Mouse (Mus musculus) midbrain, embryonic 10.5 days (tissue): ENCODE data around the gene Arhgap45. TPM values are rescaled to one million over a fixed set of nuclear protein-coding genes. Genes with fewer than 3 reads are reported as not detected.
A peak's percentile ranks its signal among the peaks of the same experiment; 100 is the strongest.

ENCODE experiments used
- DNase-seq: peaks from one replicate; pipeline ENCODE4 v3.0.0-alpha.2; 2017; ENCODE audit warnings: low spot score
- H3K27ac ChIP-seq: fragments of 300-500 bp; sonication (generic); replicated peaks from 2 replicates; pipeline ENCODE4 v1.5.1; 2016; ENCODE audit warnings: mild to moderate bottlenecking
- H3K27me3 ChIP-seq: fragments of 300-500 bp; sonication (generic); 2 replicates; pipeline ENCODE4 v1.6.1; 2016; ENCODE audit warnings: low read depth, mild to moderate bottlenecking; ENCODE audit not compliant: poor library complexity, severe bottlenecking
- H3K36me3 ChIP-seq: fragments of 300-500 bp; sonication (generic); 2 replicates; pipeline ENCODE4 v1.6.1; 2016; ENCODE audit warnings: mild to moderate bottlenecking, moderate library complexity
- H3K4me1 ChIP-seq: fragments of 300-500 bp; sonication (generic); 2 replicates; pipeline ENCODE4 v1.6.1; 2016
- H3K4me3 ChIP-seq: fragments of 300-500 bp; sonication (generic); 2 replicates; pipeline ENCODE4 v1.5.1; 2016; ENCODE audit warnings: mild to moderate bottlenecking, moderate library complexity
- H3K9me3 ChIP-seq: fragments of 300-500 bp; sonication (generic); replicated peaks from 2 replicates; pipeline ENCODE4 v1.6.1; 2016; ENCODE audit warnings: mild to moderate bottlenecking
- WGBS: fragments of 180-500 bp; shearing (Covaris S2); methylation state at CpG from one replicate; pipeline ENCODE4 v1.1.7; 2016; 5-methylcytosine and 5-hydroxymethylcytosine counted together
- polyA plus RNA-seq: library from polyadenylated mRNA; unstranded; fragments of >200 nt; fragmentation: Nextera tagmentation; extraction: Ambion mirVana; gene quantifications from 2 replicates; pipeline ENCODE4 v1.2.1, GENCODE M21; 2016

Arhgap45 gene
- polyA plus RNA-seq, 1 experiment from 2014 or later, result 7.9 TPM

GRCm38 (mm10) chr10:80074813-80075601 is 58.6 kb downstream of the Arhgap45 start:
- H3K4me3 ChIP-seq, result peak overlapping the region; percentile 19
- 0 out of 2 replicates have a peak, but pooled peaks cover 6% of the 10 kb centered on the region for H3K27me3 ChIP-seq
- peaks cover 31% of the 10 kb centered on the region for H3K4me1 ChIP-seq
- H3K9me3 ChIP-seq, result no peaks in the 10 kb centered on the region
- H3K27ac ChIP-seq, result 0 out of 2 replicates have a peak overlapping the region, but pooled peaks have one; percentile 39
- 21% methylated on average over 28 of the region's 28 CpGs for WGBS
- peaks cover 21% of the 10 kb centered on the region for H3K36me3 ChIP-seq
- DNase-seq, result peak; percentile 20

GRCm38 (mm10) chr10:80075924-80076323 is 59.5 kb downstream of the Arhgap45 start:
- Histone ChIP-seq H3K36me3 (peaks cover 27% of the 10 kb centered on the region), H3K9me3 (no peaks in the 10 kb centered on the region), H3K27me3 (0 out of 2 replicates have a peak, but pooled peaks cover 6% of the 10 kb centered on the region), H3K27ac (no peak overlapping the region), H3K4me1 (peaks cover 30% of the 10 kb centered on the region), H3K4me3 (no peak overlapping the region)
- WGBS, result 31% methylated on average over 1 of the region's 1 CpGs
- no peak for DNase-seq

- Histone ChIP-seq H3K27me3 (0 out of 2 replicates have a peak, but pooled peaks cover 6% of the 10 kb centered on the region), H3K4me3 (no peak overlapping the region), H3K4me1 (peaks cover 27% of the 10 kb centered on the region), H3K36me3 (peaks cover 32% of the 10 kb centered on the region), H3K9me3 (no peaks in the 10 kb centered on the region), H3K27ac (no peak overlapping the region)
- WGBS, result 97% methylated on average over 4 of the region's 4 CpGs
- no peak for DNase-seq
Measured at GRCm38 (mm10) chr10:80076386-80076785, 59.9 kb downstream of the Arhgap45 start.

- 91% methylated on average over 5 of the region's 5 CpGs for WGBS
- H3K4me1 ChIP-seq, result peaks cover 23% of the 10 kb centered on the region
- no peaks in the 10 kb centered on the region for H3K9me3 ChIP-seq
- H3K27ac ChIP-seq, result no peak overlapping the region
- H3K36me3 ChIP-seq, result peaks cover 39% of the 10 kb centered on the region
- no peak for DNase-seq
- 0 out of 2 replicates have a peak, but pooled peaks cover 6% of the 10 kb centered on the region for H3K27me3 ChIP-seq
- H3K4me3 ChIP-seq, result no peak overlapping the region
Measured at GRCm38 (mm10) chr10:80077312-80077711, 60.9 kb downstream of the Arhgap45 start.

- Histone ChIP-seq H3K9me3 (no peaks in the 10 kb centered on the region), H3K36me3 (peaks cover 50% of the 10 kb centered on the region), H3K27ac (no peak overlapping the region), H3K27me3 (0 out of 2 replicates have a peak, but pooled peaks cover 6% of the 10 kb centered on the region), H3K4me3 (no peak overlapping the region), H3K4me1 (peaks cover 23% of the 10 kb centered on the region)
- no peak for DNase-seq
- WGBS, result 82% methylated on average over 1 of the region's 1 CpGs
Measured at GRCm38 (mm10) chr10:80078366-80078765, 61.9 kb downstream of the Arhgap45 start.

- Histone ChIP-seq H3K4me3 (no peak overlapping the region), H3K27ac (no peak overlapping the region), H3K36me3 (peaks cover 71% of the 10 kb centered on the region), H3K4me1 (peaks cover 13% of the 10 kb centered on the region), H3K9me3 (no peaks in the 10 kb centered on the region), H3K27me3 (no peaks in the 10 kb centered on the region)
- 90% methylated on average over 16 of the region's 16 CpGs for WGBS
- no peak for DNase-seq
Measured at GRCm38 (mm10) chr10:80080396-80081070, 64.1 kb downstream of the Arhgap45 start.

Other genes starting within 250 kb of the Arhgap45 start
- gene Rnf126, start 249.7 kb upstream of the Arhgap45 start, polyA plus RNA-seq, result 109 and 118 TPM in 2 replicates
- gene Fstl3, start 239.4 kb upstream of the Arhgap45 start, polyA plus RNA-seq, result 1.1 and 1.8 TPM in 2 replicates
- 0.05 TPM in 1 of 2 replicates, not detected in the other for gene Prss57, start 225.7 kb upstream of the Arhgap45 start, polyA plus RNA-seq
- 130 and 153 TPM in 2 replicates for gene Palm, start 223.1 kb upstream of the Arhgap45 start, polyA plus RNA-seq
- 0.46 and 0.67 TPM in 2 replicates for gene Misp, start 195.7 kb upstream of the Arhgap45 start, polyA plus RNA-seq
- 296 and 334 TPM in 2 replicates for gene Ptbp1, start 162.2 kb upstream of the Arhgap45 start, polyA plus RNA-seq
- gene Prtn3, start 142.2 kb upstream of the Arhgap45 start, polyA plus RNA-seq, result 8.0 and 13.5 TPM in 2 replicates
- gene Plppr3, start 142.0 kb upstream of the Arhgap45 start, polyA plus RNA-seq, result 110 and 169 TPM in 2 replicates
- gene Elane, start 130.4 kb upstream of the Arhgap45 start, polyA plus RNA-seq, result 0.16 and 0.46 TPM in 2 replicates
- not detected in 2 replicates for gene Cfd, start 125.8 kb upstream of the Arhgap45 start, polyA plus RNA-seq
- 69.8 and 70.8 TPM in 2 replicates for gene Med16, start 107.7 kb upstream of the Arhgap45 start, polyA plus RNA-seq
- 2.0 and 5.5 TPM in 2 replicates for gene Gm26602, start 105.8 kb upstream of the Arhgap45 start, polyA plus RNA-seq
- 1.0 and 1.2 TPM in 2 replicates for gene Kiss1r, start 99.7 kb upstream of the Arhgap45 start, polyA plus RNA-seq
- 126 and 154 TPM in 2 replicates for gene R3hdm4, start 95.4 kb upstream of the Arhgap45 start, polyA plus RNA-seq
- 12.5 and 13.4 TPM in 2 replicates for gene Arid3a, start 89.6 kb upstream of the Arhgap45 start, polyA plus RNA-seq
- 136 and 155 TPM in 2 replicates for gene Wdr18, start 56.5 kb upstream of the Arhgap45 start, polyA plus RNA-seq
- 0.25 and 0.30 TPM in 2 replicates for gene Grin3b, start 45.9 kb upstream of the Arhgap45 start, polyA plus RNA-seq
- 11.0 TPM in 2 replicates for gene Tmem259, start 32.3 kb upstream of the Arhgap45 start, polyA plus RNA-seq
- 198 and 199 TPM in 2 replicates for gene Cnn2, start 28.1 kb upstream of the Arhgap45 start, polyA plus RNA-seq
- 3.2 and 4.8 TPM in 2 replicates for gene Abca7, start 20.2 kb upstream of the Arhgap45 start, polyA plus RNA-seq
- 233 and 276 TPM in 2 replicates for gene Polr2e, start 23.1 kb downstream of the Arhgap45 start, polyA plus RNA-seq
- gene Gpx4, start 30.5 kb downstream of the Arhgap45 start, polyA plus RNA-seq, result 702 and 747 TPM in 2 replicates
- 15.0 and 15.2 TPM in 2 replicates for gene Sbno2, start 88.9 kb downstream of the Arhgap45 start, polyA plus RNA-seq
- 18.0 and 19.7 TPM in 2 replicates for gene Stk11, start 99.2 kb downstream of the Arhgap45 start, polyA plus RNA-seq
- 463 and 481 TPM in 2 replicates for gene Atp5d, start 122.0 kb downstream of the Arhgap45 start, polyA plus RNA-seq
- 7.8 and 9.3 TPM in 2 replicates for gene Cbarp, start 124.2 kb downstream of the Arhgap45 start, polyA plus RNA-seq
- 17.8 and 19.7 TPM in 2 replicates for gene Midn, start 131.6 kb downstream of the Arhgap45 start, polyA plus RNA-seq
- gene Cirbp, start 149.3 kb downstream of the Arhgap45 start, polyA plus RNA-seq, result 91.8 and 135 TPM in 2 replicates
- 10.6 and 11.2 TPM in 2 replicates for gene 1600002K03Rik, start 156.3 kb downstream of the Arhgap45 start, polyA plus RNA-seq
- 56.6 and 64.5 TPM in 2 replicates for gene Efna2, start 162.8 kb downstream of the Arhgap45 start, polyA plus RNA-seq
- gene Mum1, start 209.8 kb downstream of the Arhgap45 start, polyA plus RNA-seq, result 154 and 166 TPM in 2 replicates
- 288 and 314 TPM in 2 replicates for gene Ndufs7, start 232.5 kb downstream of the Arhgap45 start, polyA plus RNA-seq
- gene Gamt, start 244.4 kb downstream of the Arhgap45 start, polyA plus RNA-seq, result 32.5 and 35.5 TPM in 2 replicates
- 43.7 and 50.6 TPM in 2 replicates for gene Dazap1, start 244.8 kb downstream of the Arhgap45 start, polyA plus RNA-seq